Mouse (Mus musculus): ENCODE results near the gene Ubash3b.

Ubash3b gene

DNA sequence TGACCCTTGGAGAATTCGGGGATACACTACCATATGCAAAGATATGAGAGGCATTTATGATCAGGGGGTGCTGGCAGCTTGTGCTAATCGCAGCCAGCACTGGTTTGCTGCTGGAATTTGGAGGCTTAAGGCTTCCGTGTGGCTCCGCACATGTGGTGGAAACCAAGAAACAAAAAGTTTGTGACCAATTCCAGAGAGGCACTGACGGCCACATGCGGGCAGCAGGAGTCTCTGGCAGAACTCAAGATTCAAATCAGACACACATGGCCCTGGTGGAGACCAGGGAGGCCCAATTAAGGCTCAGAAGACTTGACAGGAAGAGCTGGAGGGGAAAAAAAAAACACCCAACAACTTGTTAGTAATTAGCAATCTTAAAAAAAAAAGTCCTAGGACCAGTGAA lies 63.4 kb downstream of the Ubash3b start:
- no peak for DNase-seq (ENCODE audit: low spot score in 2 of 2)

DNA sequence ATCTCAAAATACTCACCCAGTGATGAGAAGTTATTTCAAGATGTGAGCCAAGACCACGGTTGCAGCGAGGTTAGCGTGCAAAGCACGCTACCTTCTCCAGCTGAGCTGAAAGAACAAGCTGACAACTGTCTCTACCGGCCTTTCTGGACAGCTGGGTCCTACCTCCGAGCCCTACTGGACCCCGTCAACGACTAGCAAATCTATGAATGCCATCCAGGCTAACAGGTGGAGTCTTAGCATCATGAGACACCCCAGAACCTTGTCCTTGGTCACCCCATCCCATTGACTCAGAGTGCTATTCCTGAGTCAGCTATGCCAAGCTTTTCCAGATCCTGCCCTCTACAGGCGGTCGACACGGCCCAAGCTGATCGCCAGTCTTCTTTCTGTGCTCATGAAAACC lies 69.5 kb downstream of the Ubash3b start:
- no peak for DNase-seq (ENCODE audit: low spot score in 2 of 2)

DNA sequence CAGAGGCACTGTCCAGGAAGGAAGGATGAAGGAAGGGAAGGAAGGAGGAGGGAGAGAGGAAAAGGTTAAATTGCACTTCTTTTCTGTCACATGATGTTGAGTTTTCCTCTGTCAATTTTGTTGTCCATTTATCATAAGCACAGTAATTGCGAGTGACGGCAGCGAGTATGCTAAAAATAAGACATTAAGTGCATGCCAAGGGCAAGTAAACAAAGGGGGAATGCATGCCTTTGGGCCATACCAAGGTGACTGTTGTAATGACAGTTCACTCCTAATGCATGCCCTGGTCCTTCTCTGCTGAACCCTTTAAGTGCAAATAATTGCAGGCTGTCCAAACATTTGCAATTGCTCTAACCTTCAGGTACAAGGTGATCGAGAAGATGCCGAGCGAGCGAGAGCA lies 70.3 kb downstream of the Ubash3b start:
- no peak for DNase-seq (ENCODE audit: low spot score in 2 of 2)

DNA sequence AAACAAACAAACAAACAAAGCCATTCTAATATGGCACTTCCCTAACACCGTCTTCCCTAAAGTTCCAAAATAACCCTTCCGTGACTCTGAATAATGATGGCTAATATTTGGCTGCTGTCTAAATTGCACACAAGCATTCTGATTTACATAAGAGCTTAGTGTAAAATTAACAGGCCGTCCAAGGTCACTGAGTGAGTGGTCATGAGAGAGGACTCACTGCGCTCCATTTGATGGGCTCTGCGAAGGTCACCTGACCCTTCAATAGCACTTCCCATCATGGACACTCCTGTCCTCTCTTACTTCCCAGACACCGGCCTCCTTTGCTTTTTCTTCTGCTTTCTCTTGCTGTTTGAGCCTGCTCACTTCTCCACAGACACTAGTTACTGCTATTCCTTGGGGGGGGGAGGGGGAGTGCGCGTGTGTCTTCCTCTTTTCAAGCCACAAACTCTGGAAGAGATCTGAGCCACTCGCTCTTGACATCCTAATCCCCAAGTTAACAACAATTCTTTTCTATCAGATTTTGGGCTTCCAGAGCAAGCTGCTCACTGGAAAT lies 73.6 kb downstream of the Ubash3b start:
- no peak for DNase-seq (ENCODE audit: low spot score in 2 of 2)

DNA sequence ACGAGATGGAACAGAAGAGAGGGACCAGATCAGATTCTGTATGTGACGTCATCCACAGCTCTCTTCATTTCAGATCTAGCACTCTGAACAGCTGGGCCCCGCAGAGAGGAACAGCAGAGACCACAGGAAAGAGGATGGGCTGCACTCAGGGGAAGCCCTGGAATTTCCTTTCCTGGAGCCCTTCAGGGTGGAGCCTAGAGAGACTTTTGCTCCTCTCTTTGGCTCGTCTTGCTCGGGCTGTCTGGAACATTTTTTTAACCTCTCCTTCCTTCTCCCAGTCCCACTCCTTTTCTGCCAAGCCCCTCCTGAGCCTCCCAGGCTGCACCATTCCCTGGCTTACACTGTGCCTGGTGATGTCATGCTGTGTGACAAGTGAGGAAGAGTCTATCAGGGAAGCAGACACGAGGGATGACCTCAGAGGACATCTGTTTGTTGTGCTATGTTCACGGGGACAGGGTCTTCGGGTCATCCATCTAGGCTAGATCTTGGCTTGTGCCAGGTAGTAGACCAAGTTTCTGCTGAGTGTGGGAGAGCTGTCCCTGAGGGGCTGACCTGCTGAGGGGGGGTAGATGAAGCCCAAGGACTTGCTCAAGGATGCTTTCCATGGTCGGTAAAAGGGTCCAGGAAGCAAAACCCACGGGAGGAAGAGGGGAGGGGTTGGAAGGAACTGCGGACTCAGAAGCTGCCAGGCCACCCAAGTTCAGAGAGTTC lies 77.2 kb downstream of the Ubash3b start:
- DNase-seq (ENCODE audit: low spot score in 2 of 2): no peak

DNA sequence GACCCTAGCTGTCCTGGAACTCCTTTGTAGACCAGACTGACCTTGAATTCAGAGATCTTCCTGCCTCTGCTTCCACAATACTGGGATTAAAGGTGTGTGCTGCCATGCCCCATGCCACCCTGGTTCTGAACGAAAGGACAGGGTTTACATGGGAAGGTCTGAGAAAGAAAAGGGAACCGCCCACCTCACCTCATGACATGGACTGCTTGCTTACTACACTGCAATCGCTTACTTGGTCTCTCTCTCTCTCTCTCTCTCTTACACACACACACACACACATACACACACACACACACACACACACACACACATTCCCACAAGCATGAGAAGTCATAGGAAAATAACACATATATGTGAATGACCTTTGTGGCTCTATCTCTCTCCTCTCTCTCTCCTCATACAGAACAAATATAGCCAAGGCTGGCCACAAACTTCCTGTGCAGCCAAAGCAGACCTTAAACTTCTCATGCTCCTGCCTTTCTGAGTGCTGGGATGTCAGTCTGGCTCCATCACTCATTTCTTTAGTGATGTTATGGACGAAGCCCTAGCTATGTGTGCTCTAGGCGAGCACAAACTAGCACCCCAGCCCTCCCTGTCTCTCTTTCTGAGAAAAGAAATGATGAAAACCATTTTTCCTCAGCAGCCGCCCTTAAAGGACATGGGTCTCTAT lies 78.0 kb downstream of the Ubash3b start:
- DNase-seq (ENCODE audit: low spot score in 2 of 2): no peak

DNA sequence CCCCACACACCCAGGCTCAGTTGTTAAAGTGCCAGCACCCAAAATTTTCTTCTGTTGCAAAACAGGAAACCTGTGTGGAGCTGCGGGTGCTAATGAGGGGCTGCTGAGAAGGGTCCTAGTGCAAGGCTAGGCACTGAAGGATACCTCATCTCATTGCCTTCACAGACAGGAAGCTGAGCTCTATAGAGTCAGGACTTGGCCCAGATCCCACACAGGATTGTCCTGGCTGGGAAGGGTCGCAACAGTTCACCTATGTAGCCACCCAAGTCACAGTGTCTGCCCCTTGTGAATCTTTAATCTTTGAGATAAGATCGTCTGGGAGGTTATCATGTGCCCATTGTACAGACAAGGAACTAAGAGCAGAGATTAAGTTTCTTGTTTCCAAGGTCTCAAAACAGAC lies 78.6 kb downstream of the Ubash3b start:
- DNase-seq (ENCODE audit: low spot score in 2 of 2): no peak

DNA sequence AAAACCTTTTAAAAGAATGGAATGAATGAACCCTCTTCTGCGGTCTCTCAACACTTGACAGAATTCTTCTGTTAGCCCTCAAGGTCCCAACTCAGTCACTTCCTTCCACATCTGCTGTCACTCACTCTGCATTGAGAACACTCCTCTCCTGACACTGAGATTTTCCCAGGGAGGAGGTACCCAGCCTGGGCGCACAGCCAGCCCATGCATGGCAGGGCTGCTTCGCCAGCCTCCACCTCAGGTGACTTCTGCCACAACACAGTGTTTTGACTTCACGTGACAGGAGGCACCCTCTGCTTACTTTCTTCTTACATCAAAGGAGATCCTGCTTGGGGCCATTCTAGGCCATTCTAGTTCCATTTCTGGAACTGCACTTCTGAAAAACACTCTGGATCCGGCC lies 80.6 kb downstream of the Ubash3b start:
- no peak for DNase-seq (ENCODE audit: low spot score in 2 of 2)

DNA sequence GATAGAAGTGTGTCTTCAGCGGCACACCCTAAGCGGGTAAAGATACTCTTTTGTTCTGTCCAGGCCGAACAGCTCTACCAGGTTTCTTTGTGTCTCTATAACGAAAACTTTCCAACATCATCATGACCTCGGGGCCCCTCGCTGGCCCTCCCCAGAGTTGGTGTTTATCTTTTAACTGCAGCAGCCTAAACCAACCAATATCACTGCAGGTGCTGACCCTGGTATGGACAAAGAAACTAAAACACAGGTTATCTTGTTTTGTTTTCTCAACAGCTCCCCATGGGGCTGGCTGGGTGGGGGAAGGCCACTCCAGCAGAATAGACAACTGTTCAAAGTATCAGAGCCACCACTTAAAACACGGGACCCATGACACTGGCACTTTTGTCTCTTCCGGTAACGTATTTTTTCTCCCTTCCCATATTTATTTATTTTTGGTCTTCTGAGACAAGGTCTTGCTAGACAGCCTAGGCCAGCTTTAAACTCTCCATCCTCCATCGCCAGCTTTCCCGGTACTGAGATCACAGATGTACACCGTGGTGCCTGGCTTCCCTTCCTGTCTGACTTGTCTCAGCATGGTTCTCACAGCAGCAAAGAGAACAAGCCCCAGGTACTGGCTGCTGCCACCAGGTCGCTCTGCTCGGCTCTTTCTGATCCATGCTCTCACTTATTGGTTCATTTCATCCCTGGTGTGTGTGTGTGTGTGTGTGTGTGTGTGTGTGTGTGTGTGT lies 81.9 kb downstream of the Ubash3b start:
- DNase-seq (ENCODE audit: low spot score in 2 of 2): no peak

DNA sequence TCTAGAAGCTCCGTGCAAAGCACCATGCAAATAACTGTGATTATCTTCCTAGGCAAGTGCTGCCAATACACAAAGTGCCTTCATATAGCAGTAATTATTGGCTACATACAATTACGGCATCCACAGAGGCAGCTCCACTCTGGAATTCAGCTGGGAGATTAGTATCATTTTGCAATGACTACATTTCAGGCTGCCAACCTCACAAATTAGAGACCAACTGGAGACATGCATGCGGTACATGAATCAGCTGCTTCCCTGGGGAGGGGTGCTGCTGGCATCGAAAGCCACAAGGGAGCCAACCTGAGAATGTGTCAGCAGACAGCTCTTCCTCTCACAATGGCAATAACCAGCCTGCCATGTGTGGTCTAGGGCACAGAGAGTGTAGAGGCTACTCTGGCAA lies 83.3 kb downstream of the Ubash3b start:
- DNase-seq (ENCODE audit: low spot score in 2 of 2): no peak

DNA sequence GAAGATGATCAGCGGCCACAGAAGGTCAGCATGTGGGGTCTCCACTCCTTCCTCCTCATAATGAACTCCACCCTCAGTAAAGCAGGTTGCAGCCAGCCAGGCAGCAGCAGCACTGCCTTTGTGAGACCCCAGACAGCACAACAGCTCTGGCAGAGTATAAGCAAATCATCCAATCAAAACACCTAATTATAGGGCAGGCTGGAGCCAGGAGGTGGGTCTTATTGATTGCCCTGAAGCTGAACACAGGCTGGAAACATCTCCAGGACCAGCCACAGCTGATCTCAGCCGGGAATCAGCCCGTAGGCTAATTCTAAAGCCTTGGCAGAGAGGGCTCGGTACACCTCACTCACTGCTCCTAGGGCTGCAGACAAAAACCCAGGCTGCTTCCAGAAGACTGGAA lies 85.3 kb downstream of the Ubash3b start:
- no peak for DNase-seq (ENCODE audit: low spot score in 2 of 2)

DNA sequence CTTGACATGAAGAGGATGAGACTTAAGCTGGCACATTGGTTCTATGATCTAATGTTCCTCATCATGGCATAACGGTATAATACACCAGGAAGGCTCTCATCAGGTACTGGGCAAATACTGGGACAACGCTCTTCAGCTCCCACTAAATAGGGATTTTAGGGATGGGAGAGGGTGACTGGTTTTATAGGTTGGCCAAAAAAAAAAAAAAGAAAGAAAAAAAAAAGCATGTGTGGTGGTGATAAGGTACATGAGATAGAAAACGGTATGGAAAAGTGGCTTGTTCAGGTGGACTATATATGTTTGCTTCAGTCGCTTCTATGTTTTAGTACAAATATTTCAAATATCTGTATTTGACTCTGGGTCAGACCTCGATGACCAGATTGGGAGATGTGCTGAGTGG lies 86.0 kb downstream of the Ubash3b start:
- DNase-seq (ENCODE audit: low spot score in 2 of 2): no peak

DNA sequence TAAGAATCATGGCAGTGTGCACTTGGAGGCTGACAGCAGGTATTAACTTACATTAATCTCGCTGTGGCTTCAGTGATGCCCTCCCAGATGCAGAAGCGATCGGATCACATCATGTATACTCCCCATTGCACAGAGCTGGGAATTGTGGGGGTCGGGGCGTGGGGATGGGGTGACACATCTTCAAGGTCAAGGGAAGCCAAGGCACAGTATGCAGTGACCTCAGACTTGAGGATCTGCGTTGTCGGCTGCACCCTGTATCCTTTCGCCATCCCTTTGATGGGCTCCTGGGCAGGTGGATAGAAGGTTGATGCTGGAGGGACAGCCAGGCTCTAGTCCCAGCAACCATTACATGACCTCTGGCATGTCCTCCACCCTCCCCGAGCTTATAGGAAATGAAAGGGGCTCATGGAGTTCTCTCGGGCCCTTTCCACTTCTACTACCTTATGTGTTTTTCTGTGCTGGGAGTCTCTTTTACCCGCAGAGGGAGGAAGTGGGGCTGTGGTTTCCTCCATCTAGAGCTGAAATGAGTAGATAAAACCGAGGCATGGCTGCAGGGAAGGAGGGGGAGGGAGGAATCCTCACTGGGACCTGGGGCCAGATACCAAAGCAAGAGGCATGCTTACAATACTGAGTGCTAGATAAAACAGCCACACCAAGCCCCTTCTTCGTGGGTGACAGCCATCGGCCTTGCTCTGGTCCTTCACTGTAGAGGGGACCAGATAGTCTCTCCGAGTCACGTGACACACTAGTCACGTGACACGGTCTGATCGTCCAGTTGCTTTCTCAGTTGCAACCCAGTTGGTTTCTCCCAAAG lies 88.1 kb downstream of the Ubash3b start:
- DNase-seq (ENCODE audit: low spot score in 2 of 2): peak; percentile 67 to 79

DNA sequence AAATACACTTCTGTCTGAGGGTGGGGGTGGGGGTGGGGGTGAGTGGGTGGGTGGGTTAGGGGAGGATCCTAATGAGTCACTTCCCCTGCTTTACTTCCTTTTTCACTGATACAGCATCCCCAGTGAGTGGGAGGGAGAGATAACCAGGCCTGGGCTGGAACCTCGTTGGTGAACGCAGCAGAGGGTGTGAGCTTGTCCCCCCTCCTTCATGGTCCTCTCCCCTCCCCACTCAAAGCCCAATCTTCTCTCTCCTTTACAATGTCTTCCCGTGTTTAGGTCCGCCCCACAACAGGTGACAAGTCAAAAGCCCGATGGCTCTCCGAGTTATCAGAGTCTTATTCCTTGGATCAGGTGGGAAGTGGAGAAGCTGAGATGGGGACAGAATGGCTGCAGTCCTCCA lies 88.7 kb downstream of the Ubash3b start:
- DNase-seq (ENCODE audit: low spot score in 2 of 2): peak in 1 of 2 experiments; percentile 50

DNA sequence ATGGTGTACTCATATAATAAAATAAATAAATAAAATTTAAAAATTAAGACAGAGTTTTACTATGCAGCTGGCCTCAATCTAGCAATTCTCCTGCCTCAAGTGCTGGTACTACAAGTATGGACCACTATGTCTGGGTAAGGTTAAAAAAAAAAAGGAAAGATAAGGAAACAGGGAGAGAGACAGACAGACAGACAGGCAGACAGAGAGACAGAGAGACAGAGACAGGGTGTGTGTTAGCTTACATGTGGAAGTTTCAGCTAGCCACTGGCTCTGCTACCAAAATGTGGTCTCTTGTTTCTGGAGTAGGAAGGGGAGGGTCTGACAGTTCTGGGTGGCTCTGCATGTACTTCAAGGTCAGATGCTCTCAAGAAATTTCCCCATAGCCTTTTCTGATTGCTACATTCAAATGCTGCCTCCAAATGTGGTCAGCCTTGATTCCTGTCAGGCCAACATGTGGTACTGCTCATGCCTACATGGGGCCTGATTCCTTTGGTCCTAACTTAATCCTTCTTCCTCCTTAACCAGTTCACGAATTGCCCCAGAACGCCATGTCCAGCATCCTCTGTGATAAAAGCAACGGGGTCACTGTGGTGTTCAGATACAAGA lies 89.5 kb downstream of the Ubash3b start:
- no peak for DNase-seq (ENCODE audit: low spot score in 2 of 2)

DNA sequence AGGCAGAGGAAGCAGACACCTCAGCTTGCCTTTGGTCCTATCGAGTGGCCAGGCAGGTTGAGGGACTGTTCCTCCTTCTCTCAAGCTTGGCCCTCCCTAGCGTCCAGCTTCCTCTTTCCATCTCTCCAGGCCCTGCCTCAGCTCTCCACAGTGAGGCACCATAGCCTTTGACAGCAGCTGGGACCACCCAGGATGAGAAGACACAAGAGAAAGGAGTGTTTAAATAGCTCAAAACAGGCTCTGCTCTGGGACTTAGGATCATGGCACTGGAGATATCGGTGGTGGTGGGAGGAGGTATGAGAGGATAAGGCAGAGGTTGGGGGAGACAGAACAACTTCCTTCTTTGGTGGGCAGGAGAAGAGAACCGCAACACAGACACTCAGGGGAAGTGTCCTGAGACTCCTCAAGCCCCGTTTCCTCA lies 90.7 kb downstream of the Ubash3b start:
- peak; percentile 49 to 72 for DNase-seq (ENCODE audit: low spot score in 2 of 2)

DNA sequence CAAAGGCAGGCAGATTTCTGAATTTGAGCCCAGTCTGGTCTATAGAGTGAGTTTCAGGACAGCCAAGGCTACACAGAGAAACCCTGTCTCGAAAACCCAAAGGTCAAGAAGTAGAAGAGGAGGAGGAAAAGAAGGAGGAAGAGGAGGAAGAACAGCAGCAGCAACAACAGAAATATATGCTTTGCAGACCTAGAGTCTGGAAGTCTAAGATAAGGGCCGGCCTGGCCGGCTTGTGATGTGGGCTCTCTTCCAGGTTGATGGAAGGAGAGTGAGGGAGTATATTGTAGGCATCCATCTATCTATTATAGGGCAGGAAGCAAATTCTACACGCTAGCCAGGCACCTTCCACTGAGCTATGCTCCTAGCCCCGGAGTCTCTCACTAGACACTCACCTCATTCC lies 92.0 kb downstream of the Ubash3b start:
- peak in 1 of 2 experiments; percentile 52 for DNase-seq (ENCODE audit: low spot score in 2 of 2)

DNA sequence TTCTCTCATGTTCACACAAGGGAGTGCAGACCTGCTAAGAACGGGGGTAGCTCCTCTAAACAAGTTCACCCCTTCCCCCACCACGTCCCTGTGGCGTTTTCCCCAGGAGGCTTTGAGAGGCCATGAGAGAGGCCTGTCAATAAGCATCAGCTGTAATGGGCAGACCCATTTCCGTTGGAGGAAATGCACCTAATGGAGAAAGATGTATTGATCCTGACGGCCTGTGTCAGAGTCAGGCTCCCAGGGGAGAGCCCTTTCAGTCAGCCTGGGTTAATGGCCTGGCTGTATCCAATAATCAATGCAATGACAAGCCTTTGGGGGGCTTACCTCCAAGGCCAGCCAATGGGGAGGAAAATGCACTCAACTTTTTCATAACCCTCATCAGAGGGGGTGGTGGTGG lies 100.1 kb downstream of the Ubash3b start:
- no peak for DNase-seq (ENCODE audit: low spot score in 2 of 2)

DNA sequence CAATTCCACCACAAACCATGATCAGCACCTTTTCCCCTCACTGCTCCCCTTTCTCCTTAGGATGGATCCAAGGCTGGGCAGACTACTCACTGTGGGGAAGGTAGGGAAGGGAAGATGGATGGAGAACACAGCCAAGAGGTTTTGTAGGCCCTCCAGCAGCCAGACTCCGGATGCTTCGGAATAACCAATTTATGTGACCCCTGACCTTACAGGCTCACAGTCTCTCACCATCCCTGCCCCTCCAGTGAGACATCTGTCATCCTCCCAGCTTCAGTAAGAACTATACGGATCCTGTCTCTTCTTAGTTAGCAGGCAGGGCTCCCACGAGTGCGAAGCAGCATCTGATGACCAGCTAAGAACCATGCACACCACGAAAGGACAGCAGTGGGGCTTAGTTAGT lies 100.9 kb downstream of the Ubash3b start:
- DNase-seq (ENCODE audit: low spot score in 2 of 2): no peak

DNA sequence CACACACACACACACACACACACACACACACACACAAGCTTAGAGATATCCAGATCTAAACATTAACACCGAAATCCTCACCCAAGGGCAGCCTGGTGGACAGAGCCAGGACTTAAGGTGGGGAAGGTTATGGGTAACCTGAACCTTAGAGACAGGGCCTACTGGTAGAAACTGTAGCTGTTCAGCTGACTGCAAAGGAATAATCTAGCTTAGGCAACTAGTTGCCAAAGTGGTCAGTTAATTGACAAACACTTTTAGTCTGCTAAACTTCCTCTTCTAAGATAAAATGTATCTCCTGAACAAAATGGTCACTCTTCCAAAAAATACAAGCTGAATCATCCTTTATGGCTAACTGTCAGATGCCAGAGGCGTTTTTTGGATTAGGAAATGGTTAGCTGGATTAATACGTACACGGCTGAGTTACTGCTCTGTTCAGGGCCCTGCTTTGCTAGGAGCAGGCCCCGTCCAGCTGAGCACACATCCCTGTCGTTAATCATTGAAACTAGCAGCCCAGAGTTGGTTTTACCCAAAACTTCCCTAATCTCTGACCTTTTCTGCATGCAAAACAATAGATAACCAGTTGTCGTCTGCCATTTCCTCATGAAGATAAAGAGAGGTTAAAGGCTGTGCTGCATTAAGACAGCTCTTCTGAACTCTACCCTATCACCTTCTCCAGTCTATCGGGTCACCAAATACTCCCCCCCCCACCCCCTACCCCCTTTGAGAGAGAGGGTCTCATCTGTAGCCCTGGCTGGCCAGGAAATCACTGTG lies 102.5 kb downstream of the Ubash3b start:
- no peak for DNase-seq (ENCODE audit: low spot score in 2 of 2)

DNA sequence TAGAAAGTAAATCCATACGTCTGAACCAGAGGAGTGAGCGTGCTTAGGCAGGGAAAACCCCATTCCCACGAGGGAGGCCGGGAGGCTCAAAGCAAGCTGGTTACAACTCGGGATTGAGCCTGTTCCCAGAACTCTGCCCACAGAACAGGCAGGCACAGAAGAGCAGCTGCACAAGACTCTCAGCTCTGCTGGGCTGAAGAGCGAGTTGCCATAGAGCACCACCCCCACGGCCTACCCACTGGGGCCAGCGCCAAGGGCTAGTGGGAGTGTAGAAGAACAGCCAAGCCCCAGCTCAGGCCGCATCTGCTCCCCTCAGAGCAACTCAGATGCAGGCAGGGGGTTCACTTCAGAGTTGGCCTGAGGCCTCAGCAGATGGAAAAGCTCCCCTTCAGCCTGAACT lies 107.3 kb downstream of the Ubash3b start:
- DNase-seq (ENCODE audit: low spot score in 2 of 2): no peak

Data from spleen, postnatal 4 days (tissue).